14 mouse cellular contexts compared by ENCODE assay signal in the genomic region with DNA sequence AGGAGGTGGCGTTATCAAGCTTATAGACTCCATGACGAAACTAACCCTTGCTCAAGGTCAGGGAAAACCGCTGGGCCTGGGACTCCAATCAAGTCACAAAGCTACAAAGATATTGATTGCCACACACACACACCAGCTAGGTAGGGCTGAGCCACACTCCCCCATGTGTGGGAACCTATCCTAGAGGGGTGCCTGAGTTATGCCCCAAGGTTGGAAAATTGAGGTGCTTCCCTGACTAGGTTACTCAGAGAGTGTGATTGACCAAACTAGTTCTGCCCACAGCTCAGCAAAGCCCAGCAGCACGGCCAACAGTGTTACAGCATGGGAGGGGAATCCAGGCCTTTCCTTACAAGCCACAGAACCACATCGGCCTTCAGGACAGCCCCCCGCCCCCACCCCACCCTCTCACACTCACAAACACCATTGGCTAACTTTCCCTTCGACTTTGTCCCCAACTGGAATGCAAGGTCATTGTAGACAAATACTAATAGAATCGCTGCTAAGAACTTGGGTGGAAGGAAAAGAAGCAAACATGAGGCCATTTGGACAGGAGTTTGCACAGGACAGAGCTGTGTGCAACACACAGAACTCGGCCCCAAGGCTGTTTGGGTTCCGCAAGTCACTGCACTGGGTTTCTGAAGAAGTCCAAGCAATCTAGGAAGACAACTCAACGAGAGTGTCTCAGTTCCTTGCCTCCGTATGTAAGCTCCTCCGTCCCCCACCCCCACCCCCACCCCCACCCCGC. TPM values are rescaled to one million over a fixed set of nuclear protein-coding genes. Genes with fewer than 3 reads are reported as not detected.
DNase-seq lines count a peak whose midpoint lies in the region; ATAC-seq and TF ChIP-seq lines count a peak whose summit lies in the region.
"Had no signal": no experiment of that assay in that cellular context is flagged by ENCODE, and none has a peak within 500 bp of the region (broad histone marks: within the 10 kb centered on the region; RNA-seq: fewer than 3 reads in every experiment).

No protein-coding gene starts in this region.

- no peak overlapping the region for H3K9ac ChIP-seq in heart, postnatal 0 days (replicated peaks; ENCODE audit: low read depth, low read length)
- no peak overlapping the region; the same call in 1 of the 2 replicates for H3K9ac ChIP-seq in liver, embryonic 15.5 days
- H3K9ac ChIP-seq: hindbrain, embryonic 15.5 days had no signal

- no peak overlapping the region for H3K4me2 ChIP-seq in heart, postnatal 0 days (ENCODE audit: low read depth, low read length)
- peak overlapping the region; percentile 42 for H3K4me2 ChIP-seq in liver, embryonic 15.5 days
- H3K4me2 ChIP-seq: hindbrain, embryonic 15.5 days had no signal

- WGBS in heart, postnatal 0 days, result 51% methylated on average over 14 of the region's 14 CpGs
- WGBS in liver, embryonic 15.5 days (ENCODE audit: insufficient replicate concordance), result 43% methylated on average over 14 of the region's 14 CpGs

- no peak for TF ChIP-seq EP300 in heart, postnatal 0 days (IDR thresholded peaks at IDR 0.05; ENCODE audit: low read depth)

- H3K27me3 ChIP-seq in heart, postnatal 0 days (ENCODE audit: control insufficient read depth, insufficient read depth, low read length), result peaks cover 8% of the 10 kb centered on the region; the same call in 1 of the 2 replicates
- H3K27me3 ChIP-seq in liver, embryonic 15.5 days, result peaks cover 17% of the 10 kb centered on the region
- H3K27me3 ChIP-seq: hindbrain, embryonic 15.5 days had no signal

- H3K27ac ChIP-seq in heart, postnatal 0 days (ENCODE audit: low read depth), result peak overlapping the region; percentile 25; the same call in 1 of the 2 replicates
- peak overlapping the region; percentile 78 for H3K27ac ChIP-seq in liver, embryonic 15.5 days (replicated peaks)
- H3K27ac ChIP-seq: heart, adult 2 months; hindbrain, embryonic 15.5 days had no signal

- DNase-seq in heart, postnatal 0 days (ENCODE audit: low spot score), result peak; percentile 38
- DNase-seq in heart, adult 11 months, result no peak
- peak; percentile 58 for DNase-seq in ES-CJ7 (ENCODE audit: low read depth, low spot score)
- DNase-seq in kidney, adult 9 months, result peak; percentile 57
- no peak for DNase-seq in layer of hippocampus, adult 9-11 months
- DNase-seq in urinary bladder, adult 18-20 months (ENCODE audit: low spot score in 2 of 2), result no peak
- no peak for DNase-seq in layer of hippocampus, postnatal 25 days (ENCODE audit: extremely low spot score in 1 of 2, low spot score in 1 of 2)
- DNase-seq: heart, adult 2 months; lung, adult 2 months; right cerebral cortex, postnatal 25 days; thymus, adult 18-20 months had no signal

- ATAC-seq in heart, postnatal 0 days (ENCODE audit: insufficient read depth, low read depth), result peak; percentile 30; the same call in 1 of the 2 replicates
- ATAC-seq in liver, embryonic 15.5 days (ENCODE audit: insufficient read depth), result peak; percentile 55

- TF ChIP-seq CTCF in heart, postnatal 0 days (IDR thresholded peaks at IDR 0.05; ENCODE audit: low read depth), result no peak

- no peaks in the 10 kb centered on the region for H3K36me3 ChIP-seq in heart, postnatal 0 days (replicated peaks; ENCODE audit: control insufficient read depth, insufficient read depth, low read length)
- no peaks in the 10 kb centered on the region for H3K36me3 ChIP-seq in liver, embryonic 15.5 days (replicated peaks)
- H3K36me3 ChIP-seq: hindbrain, embryonic 15.5 days had no signal

- H3K9me3 ChIP-seq in heart, postnatal 0 days (replicated peaks; ENCODE audit: control insufficient read depth, low read length), result no peaks in the 10 kb centered on the region
- no peaks in the 10 kb centered on the region for H3K9me3 ChIP-seq in liver, embryonic 15.5 days (replicated peaks)
- H3K9me3 ChIP-seq: hindbrain, embryonic 15.5 days had no signal

- H3K4me1 ChIP-seq in heart, postnatal 0 days (ENCODE audit: control insufficient read depth, insufficient read depth), result peaks cover 17% of the 10 kb centered on the region
- H3K4me1 ChIP-seq in liver, embryonic 15.5 days (replicated peaks), result peaks cover 28% of the 10 kb centered on the region

- H3K4me3 ChIP-seq in heart, postnatal 0 days (ENCODE audit: low read depth, low read length), result no peak overlapping the region
- H3K4me3 ChIP-seq in liver, embryonic 15.5 days (replicated peaks), result no peak overlapping the region
- H3K4me3 ChIP-seq: heart, adult 2 months; hindbrain, embryonic 15.5 days had no signal

RNA-seq across cellular contexts. Expression of a gene that starts 4.7 kb away (rescaled TPM):
- total RNA-seq in heart, postnatal 0 days (2014; rRNA removed; ENCODE audit: low replicate concordance), result 2.9 and 3.5 TPM in 2 replicates
- polyA plus RNA-seq in heart, postnatal 0 days (2015; fragmentation: Nextera tagmentation; extraction: Ambion mirVana), result 0.33 and 0.34 TPM in 2 replicates
- polyA plus RNA-seq in liver, embryonic 15.5 days (2015; fragmentation: Nextera tagmentation; extraction: Ambion mirVana), result 3.4 and 4.1 TPM in 2 replicates
- 10 to 100 TPM; 11.2 to 12.1 TPM for total RNA-seq in layer of hippocampus, postnatal 25 days (2021)

RNA-seq across cellular contexts. Expression of a gene that starts 14.2 kb away (rescaled TPM):
- total RNA-seq in heart, postnatal 0 days (2014; rRNA removed; ENCODE audit: low replicate concordance), result 0.12 TPM in 1 of 2 replicates, not detected in the other
- not detected in 2 replicates for polyA plus RNA-seq in heart, postnatal 0 days (2015; fragmentation: Nextera tagmentation; extraction: Ambion mirVana)
- polyA plus RNA-seq in liver, embryonic 15.5 days (2015; fragmentation: Nextera tagmentation; extraction: Ambion mirVana), result not detected in 2 replicates
- total RNA-seq in layer of hippocampus, postnatal 25 days (2021), result under 1 TPM in 1 of 2 experiments, not detected in 1; 0.15 TPM
- total RNA-seq: heart, adult 2 months had no signal
- polyA plus RNA-seq: heart, adult 2 months had no signal

RNA-seq across cellular contexts. Expression of a gene that starts 16.0 kb away (rescaled TPM):
- 13.8 and 18.2 TPM in 2 replicates for total RNA-seq in heart, postnatal 0 days (2014; rRNA removed; ENCODE audit: low replicate concordance)
- polyA plus RNA-seq in heart, postnatal 0 days (2015; fragmentation: Nextera tagmentation; extraction: Ambion mirVana), result 9.6 and 10.1 TPM in 2 replicates
- polyA plus RNA-seq in liver, embryonic 15.5 days (2015; fragmentation: Nextera tagmentation; extraction: Ambion mirVana), result 19.5 and 21.1 TPM in 2 replicates
- total RNA-seq in layer of hippocampus, postnatal 25 days (2021), result 10 to 100 TPM; 18.6 to 21.2 TPM

RNA-seq across cellular contexts. Expression of a gene that starts 25.8 kb away (rescaled TPM):
- total RNA-seq in heart, postnatal 0 days (2014; rRNA removed; ENCODE audit: low replicate concordance), result 0.15 and 1.6 TPM in 2 replicates
- polyA plus RNA-seq in heart, postnatal 0 days (2015; fragmentation: Nextera tagmentation; extraction: Ambion mirVana), result not detected in 2 replicates
- 0.05 TPM in 2 replicates for polyA plus RNA-seq in liver, embryonic 15.5 days (2015; fragmentation: Nextera tagmentation; extraction: Ambion mirVana)
- 10 to 100 TPM; 47.3 to 47.4 TPM for total RNA-seq in layer of hippocampus, postnatal 25 days (2021)

RNA-seq across cellular contexts. Expression of a gene that starts 29.0 kb away (rescaled TPM):
- 0.31 TPM in 1 of 2 replicates, not detected in the other for total RNA-seq in heart, postnatal 0 days (2014; rRNA removed; ENCODE audit: low replicate concordance)
- polyA plus RNA-seq in heart, postnatal 0 days (2015; fragmentation: Nextera tagmentation; extraction: Ambion mirVana), result 0.03 and 0.05 TPM in 2 replicates
- polyA plus RNA-seq in liver, embryonic 15.5 days (2015; fragmentation: Nextera tagmentation; extraction: Ambion mirVana), result 0.20 and 0.22 TPM in 2 replicates
- under 1 TPM; 0.31 to 0.59 TPM for total RNA-seq in layer of hippocampus, postnatal 25 days (2021)
- total RNA-seq: midbrain, postnatal 0 days had no signal

Comparison
In these comparisons a context has a peak if more than half of its experiments do, and no peak if none do; other contexts are left out.
1. DNase-seq: peak in heart, postnatal 0 days (single experiment), ES-CJ7 (single experiment) and kidney, adult 9 months (single experiment); none in heart, adult 11 months (single experiment), layer of hippocampus, adult 9-11 months (single experiment), urinary bladder, adult 18-20 months (0 of 2) and layer of hippocampus, postnatal 25 days (0 of 2).